Mouse (Mus musculus): ENCODE data around the gene Stard13. TPM values are rescaled to one million over a fixed set of nuclear protein-coding genes. Genes with fewer than 3 reads are reported as not detected.
A peak's percentile ranks its signal among the peaks of the same experiment; 100 is the strongest.

Gene Stard13
- total RNA-seq, 2 experiments from 2014 or later = 23.0 to 23.3 TPM

GRCm38 (mm10) chr5:151071430-151071829 lies 162.2 kb downstream of the Stard13 start:
- intact Hi-C loops (cut with DNase I) = no loop called here
- DNase-seq = no peak

- intact Hi-C loops (cut with DNase I) = no loop called here
- DNase-seq = no peak
Measured at GRCm38 (mm10) chr5:151070896-151071295, 162.7 kb downstream of the Stard13 start.

- intact Hi-C loops (cut with DNase I) = no loop called here
- no peak for DNase-seq
Measured at GRCm38 (mm10) chr5:151069569-151069968, 164.1 kb downstream of the Stard13 start.

GRCm38 (mm10) chr5:151066016-151066415 lies 167.6 kb downstream of the Stard13 start:
- no peak for DNase-seq
- intact Hi-C loops (cut with DNase I) = no loop called here

GRCm38 (mm10) chr5:151065228-151065627 lies 168.4 kb downstream of the Stard13 start:
- DNase-seq = no peak
- intact Hi-C loops (cut with DNase I) = no loop called here

- intact Hi-C loops (cut with DNase I) = no loop called here
- DNase-seq = no peak
Measured at GRCm38 (mm10) chr5:151061942-151062341, 171.7 kb downstream of the Stard13 start.

- intact Hi-C loops (cut with DNase I) = no loop called here
- DNase-seq = no peak
Measured at GRCm38 (mm10) chr5:151060476-151060875, 173.2 kb downstream of the Stard13 start.

GRCm38 (mm10) chr5:151059772-151060171 lies 173.9 kb downstream of the Stard13 start:
- DNase-seq = no peak
- intact Hi-C loops (cut with DNase I) = loop anchor here (5.0 kb wide), 2 partner anchors 73 to 133 kb away; no protein-coding TSS in a partner anchor

- intact Hi-C loops (cut with DNase I) = loop anchor here (5.0 kb wide), 2 partner anchors 73 to 133 kb away; no protein-coding TSS in a partner anchor
- DNase-seq = no peak
Measured at GRCm38 (mm10) chr5:151059352-151059751, 174.3 kb downstream of the Stard13 start.

GRCm38 (mm10) chr5:151057716-151058115 lies 175.9 kb downstream of the Stard13 start:
- no peak for DNase-seq
- intact Hi-C loops (cut with DNase I) = loop anchor here (5.0 kb wide), 2 partner anchors 75 to 135 kb away; no protein-coding TSS in a partner anchor

- DNase-seq = peak; percentile 28 to 29
- intact Hi-C loops (cut with DNase I) = loop anchor here (5.0 kb wide), 2 partner anchors 75 to 135 kb away; no protein-coding TSS in a partner anchor
Measured at GRCm38 (mm10) chr5:151056920-151057294, 176.7 kb downstream of the Stard13 start.

- intact Hi-C loops (cut with DNase I) = loop anchor here (5.0 kb wide), 2 partner anchors 76 to 136 kb away; no protein-coding TSS in a partner anchor
- no peak for DNase-seq
Measured at GRCm38 (mm10) chr5:151056255-151056919, 177.2 kb downstream of the Stard13 start.

GRCm38 (mm10) chr5:151055426-151056090 lies 178.1 kb downstream of the Stard13 start:
- no peak for DNase-seq
- intact Hi-C loops (cut with DNase I) = loop anchor here (5.0 kb wide), 2 partner anchors 77 to 137 kb away; no protein-coding TSS in a partner anchor

GRCm38 (mm10) chr5:151054743-151055114 lies 178.9 kb downstream of the Stard13 start:
- intact Hi-C loops (cut with DNase I) = loop anchor here (5.0 kb wide), 2 partner anchors 78 to 138 kb away; no protein-coding TSS in a partner anchor
- DNase-seq = no peak

GRCm38 (mm10) chr5:151054100-151054742 lies 179.4 kb downstream of the Stard13 start:
- no peak for DNase-seq
- intact Hi-C loops (cut with DNase I) = no loop called here

GRCm38 (mm10) chr5:151053190-151053589 lies 180.4 kb downstream of the Stard13 start:
- no peak for DNase-seq
- intact Hi-C loops (cut with DNase I) = no loop called here

GRCm38 (mm10) chr5:151052331-151052730 lies 181.3 kb downstream of the Stard13 start:
- intact Hi-C loops (cut with DNase I) = no loop called here
- no peak for DNase-seq

GRCm38 (mm10) chr5:151047488-151047887 lies 186.1 kb downstream of the Stard13 start:
- peak; percentile 41 to 51 for DNase-seq
- intact Hi-C loops (cut with DNase I) = loop anchor here (5.0 kb wide), 1 partner anchor 320 kb away; no protein-coding TSS in a partner anchor

- peak; percentile 52 to 63 for DNase-seq
- intact Hi-C loops (cut with DNase I) = loop anchor here (5.0 kb wide), 1 partner anchor 320 kb away; no protein-coding TSS in a partner anchor
Measured at GRCm38 (mm10) chr5:151046917-151047316, 186.7 kb downstream of the Stard13 start.

GRCm38 (mm10) chr5:151046131-151046530 lies 187.5 kb downstream of the Stard13 start:
- intact Hi-C loops (cut with DNase I) = loop anchor here (5.0 kb wide), 1 partner anchor 321 kb away; no protein-coding TSS in a partner anchor
- DNase-seq = no peak

- no peak for DNase-seq
- intact Hi-C loops (cut with DNase I) = no loop called here
Measured at GRCm38 (mm10) chr5:151042911-151043310, 190.7 kb downstream of the Stard13 start.
